Mouse (Mus musculus): ENCODE data around the gene Adh5. TPM values are rescaled to one million over a fixed set of nuclear protein-coding genes. Genes with fewer than 3 reads are reported as not detected.

Gene Adh5
- total and polyA plus RNA-seq, 3 experiments = 384 to 487 (median 468) TPM

DNA sequence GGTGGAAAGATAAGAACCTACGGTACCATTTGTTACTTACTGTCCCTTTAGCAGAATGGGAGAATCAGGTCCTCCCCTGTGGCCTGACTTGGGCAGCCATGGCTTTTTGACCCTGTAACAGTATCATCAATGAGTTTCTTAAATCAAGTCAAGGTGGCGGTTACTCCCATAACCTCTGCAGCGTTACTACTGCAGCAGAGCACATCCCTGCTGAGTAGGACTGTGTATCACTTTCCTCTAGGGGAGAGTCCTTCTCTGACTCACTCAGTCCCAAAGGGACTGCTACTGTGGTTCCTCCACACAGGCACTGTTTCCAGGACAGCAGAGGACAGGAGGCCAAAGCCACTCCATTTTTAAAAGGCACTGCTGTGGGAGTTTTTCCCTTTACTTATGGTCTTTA is 28.2 kb downstream of the Adh5 start:
- H3K36me3 ChIP-seq (replicated peaks in 1 of 2; ENCODE audit: control insufficient read depth in 1 of 2, insufficient read depth in 1 of 2, low read length in 1 of 2) = peaks cover 62 to 95% of the 10 kb centered on the region in 2 experiments
- H3K27me3 ChIP-seq (replicated peaks) = no peaks in the 10 kb centered on the region
- peaks cover 0 to 8% of the 10 kb centered on the region in 2 experiments; a peak in 1 of 4 replicates for H3K4me1 ChIP-seq (ENCODE audit: control insufficient read depth in 1 of 2, insufficient read depth in 2 of 2)
- H3K9ac ChIP-seq (ENCODE audit: insufficient read depth, low read depth) = no peak overlapping the region
- H3K79me2 ChIP-seq (replicated peaks; ENCODE audit: control insufficient read depth, extremely low read depth, insufficient read depth, poor library complexity, severe bottlenecking) = peaks cover 11% of the 10 kb centered on the region
- dilution Hi-C loops (cut with MboI; ENCODE audit: extremely low pct_ligation_motif_present, extremely low pct_unique_long_range_greater_than_20kb, low sequenced_read_pairs) (no loop called here), in situ Hi-C loops (cut with MboI; ENCODE audit: low pct_ligation_motif_present, low pct_unique_long_range_greater_than_20kb, low sequenced_read_pairs) (no loop called here)
- no peak overlapping the region for H3K4me3 ChIP-seq (replicated peaks in 1 of 3; ENCODE audit: low read depth in 2 of 3, low read length in 2 of 3, poor library complexity in 1 of 3)
- no peaks in the 10 kb centered on the region for H3K9me3 ChIP-seq (replicated peaks; ENCODE audit: low read length)
- H3K4me2 ChIP-seq (ENCODE audit: insufficient read depth, low read depth, poor library complexity, severe bottlenecking) = no peak overlapping the region
- no peak overlapping the region for H3K27ac ChIP-seq (ENCODE audit: insufficient read depth, low read depth)
- DNase-seq (ENCODE audit: extremely low read depth) = peak; percentile 42
- TF ChIP-seq ZKSCAN1 (IDR thresholded peaks at IDR 0.05; ENCODE audit: borderline replicate concordance, low read depth, low read length) = no peak
- TF ChIP-seq RAD21 (IDR thresholded peaks at IDR 0.05; ENCODE audit: low read depth, low read length) = no peak
- TF ChIP-seq MAFK (IDR thresholded peaks at IDR 0.05; ENCODE audit: insufficient replicate concordance, low read length) = no peak
- TF ChIP-seq JUND (conservative IDR thresholded peaks at IDR 0.05; ENCODE audit: low read depth, low read length) = no peak
- TF ChIP-seq NELFE (IDR thresholded peaks at IDR 0.05; ENCODE audit: low read depth, low read length) = no peak
- TF ChIP-seq ZNF384 (IDR thresholded peaks at IDR 0.05; ENCODE audit: low read depth, low read length) = no peak
- TF ChIP-seq POLR2A (IDR thresholded peaks at IDR 0.05; ENCODE audit: low read depth, low read length) = peak; percentile 21; the same call in 1 of the 2 replicates

DNA sequence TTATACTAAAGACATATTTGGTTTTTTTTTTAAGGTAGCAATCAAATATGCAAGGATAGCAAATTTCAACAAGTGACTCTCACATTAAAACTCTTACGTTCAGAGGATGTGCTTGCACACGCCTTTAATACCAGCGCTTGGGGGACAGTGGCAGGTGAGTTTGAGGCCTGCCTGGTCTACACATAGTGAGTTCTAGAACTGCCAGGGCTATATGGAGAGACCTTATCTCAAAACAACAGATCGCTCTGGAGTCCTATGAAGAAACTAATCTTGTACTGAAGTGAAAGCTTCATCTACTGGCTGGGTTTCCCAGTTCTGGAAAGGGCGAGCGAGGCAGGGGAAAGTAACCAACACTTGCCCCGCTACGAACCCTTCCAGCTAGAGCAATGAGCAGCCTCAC is 36.6 kb downstream of the Adh5 start:
- in situ Hi-C loops (cut with MboI; ENCODE audit: low pct_ligation_motif_present, low pct_unique_long_range_greater_than_20kb, low sequenced_read_pairs) = no loop called here
- TF ChIP-seq GABPA (IDR thresholded peaks at IDR 0.05; ENCODE audit: insufficient replicate concordance, low read depth, low read length) = no peak
- TF ChIP-seq MAFK (IDR thresholded peaks at IDR 0.05; ENCODE audit: insufficient replicate concordance, low read length) = peak; percentile 46; the same call in 1 of the 2 replicates
- dilution Hi-C loops (cut with MboI; ENCODE audit: extremely low pct_ligation_motif_present, extremely low pct_unique_long_range_greater_than_20kb, low sequenced_read_pairs) = no loop called here
- Histone ChIP-seq H3K4me1 (ENCODE audit: control insufficient read depth in 1 of 2, insufficient read depth in 2 of 2) (peaks cover 0 to 19% of the 10 kb centered on the region in 2 experiments; a peak in 2 of 4 replicates), H3K9me3 (replicated peaks; ENCODE audit: low read length) (peaks cover under 1% of the 10 kb centered on the region), H3K27ac (ENCODE audit: insufficient read depth, low read depth) (no peak overlapping the region), H3K4me3 (replicated peaks in 1 of 3; ENCODE audit: low read depth in 2 of 3, low read length in 2 of 3, poor library complexity in 1 of 3) (no peak overlapping the region), H3K36me3 (replicated peaks in 1 of 2; ENCODE audit: control insufficient read depth in 1 of 2, insufficient read depth in 1 of 2, low read length in 1 of 2) (peaks cover 54 to 89% of the 10 kb centered on the region in 2 experiments), H3K79me2 (replicated peaks; ENCODE audit: control insufficient read depth, extremely low read depth, insufficient read depth, poor library complexity, severe bottlenecking) (peaks cover 50% of the 10 kb centered on the region), H3K9ac (ENCODE audit: insufficient read depth, low read depth) (no peak overlapping the region), H3K4me2 (ENCODE audit: insufficient read depth, low read depth, poor library complexity, severe bottlenecking) (no peak overlapping the region), H3K27me3 (replicated peaks) (no peaks in the 10 kb centered on the region)
- DNase-seq (ENCODE audit: extremely low read depth) = no peak

GRCm38 (mm10) chr3:138481526-138482284 is 38.8 kb downstream of the Adh5 start:
- H3K4me2 ChIP-seq (ENCODE audit: insufficient read depth, low read depth, poor library complexity, severe bottlenecking) = no peak overlapping the region
- in situ Hi-C loops (cut with MboI; ENCODE audit: low pct_ligation_motif_present, low pct_unique_long_range_greater_than_20kb, low sequenced_read_pairs) = no loop called here

More at GRCm38 (mm10) chr3:138481526-138482284, 38.8 kb downstream of the Adh5 start:
- Histone ChIP-seq H3K27ac (ENCODE audit: insufficient read depth, low read depth) (no peak overlapping the region), H3K36me3 (replicated peaks in 1 of 2; ENCODE audit: control insufficient read depth in 1 of 2, insufficient read depth in 1 of 2, low read length in 1 of 2) (peaks cover 55 to 86% of the 10 kb centered on the region in 2 experiments), H3K9me3 (replicated peaks; ENCODE audit: low read length) (peaks cover 7% of the 10 kb centered on the region), H3K9ac (ENCODE audit: insufficient read depth, low read depth) (no peak overlapping the region), H3K4me3 (replicated peaks in 1 of 3; ENCODE audit: low read depth in 2 of 3, low read length in 2 of 3, poor library complexity in 1 of 3) (no peak overlapping the region), H3K4me1 (ENCODE audit: control insufficient read depth in 1 of 2, insufficient read depth in 2 of 2) (peaks cover 3 to 32% of the 10 kb centered on the region in 2 experiments; a peak in 3 of 4 replicates), H3K79me2 (replicated peaks; ENCODE audit: control insufficient read depth, extremely low read depth, insufficient read depth, poor library complexity, severe bottlenecking) (peaks cover 61% of the 10 kb centered on the region), H3K27me3 (replicated peaks) (no peaks in the 10 kb centered on the region)
- no peak for DNase-seq (ENCODE audit: extremely low read depth)
- no peak for TF ChIP-seq ZNF384 (IDR thresholded peaks at IDR 0.05; ENCODE audit: low read depth, low read length)
- no peak for TF ChIP-seq UBTF (IDR thresholded peaks at IDR 0.05; ENCODE audit: low read depth, low read length)
- no peak for TF ChIP-seq NELFE (IDR thresholded peaks at IDR 0.05; ENCODE audit: low read depth, low read length)
- no peak for TF ChIP-seq CTCF (conservative IDR thresholded peaks at IDR 0.05 in 1 of 2, IDR thresholded peaks at IDR 0.05 in 1 of 2; ENCODE audit: low read depth in 2 of 2, low read length in 2 of 2)
- TF ChIP-seq KAT2A (IDR thresholded peaks at IDR 0.05; ENCODE audit: insufficient replicate concordance, low read length) = no peak
- TF ChIP-seq RAD21 (IDR thresholded peaks at IDR 0.05; ENCODE audit: low read depth, low read length) = no peak
- no peak for TF ChIP-seq PAX5 (IDR thresholded peaks at IDR 0.05; ENCODE audit: low read length)
- TF ChIP-seq CHD1 (IDR thresholded peaks at IDR 0.05; ENCODE audit: low read depth, low read length) = no peak
- TF ChIP-seq SIN3A (IDR thresholded peaks at IDR 0.05; ENCODE audit: low read length) = no peak
- TF ChIP-seq BHLHE40 (IDR thresholded peaks at IDR 0.05; ENCODE audit: low read depth, low read length) = no peak
- TF ChIP-seq E2F4 (IDR thresholded peaks at IDR 0.05; ENCODE audit: insufficient replicate concordance, low read depth, low read length) = no peak
- TF ChIP-seq NRF1 (IDR thresholded peaks at IDR 0.05; ENCODE audit: low read depth, low read length) = no peak
- no peak for TF ChIP-seq IRF4 (IDR thresholded peaks at IDR 0.05; ENCODE audit: low read depth, low read length)
- no peak for TF ChIP-seq MYC (IDR thresholded peaks at IDR 0.05; ENCODE audit: low read depth, low read length)
- TF ChIP-seq USF1 (IDR thresholded peaks at IDR 0.05; ENCODE audit: low read depth, low read length) = no peak
- TF ChIP-seq TCF12 (IDR thresholded peaks at IDR 0.05; ENCODE audit: low read depth, low read length) = no peak
- no peak for TF ChIP-seq ZC3H11A (IDR thresholded peaks at IDR 0.05; ENCODE audit: low read depth, low read length)
- no peak for TF ChIP-seq ETS1 (conservative IDR thresholded peaks at IDR 0.05; ENCODE audit: low read depth, low read length)
- TF ChIP-seq EP300 (IDR thresholded peaks at IDR 0.05; ENCODE audit: low read length) = no peak
- dilution Hi-C loops (cut with MboI; ENCODE audit: extremely low pct_ligation_motif_present, extremely low pct_unique_long_range_greater_than_20kb, low sequenced_read_pairs) = no loop called here
